Mouse (Mus musculus) lung, postnatal 0 days (tissue): Measurements from ENCODE around the gene Gm20696.

Source experiments
- CTCF ChIP-seq: IDR thresholded peaks from 2 replicates; pipeline ENCODE4 v1.5.1; 2016; ENCODE audit warnings: antibody characterized with exemption, mild to moderate bottlenecking
- EP300 ChIP-seq: IDR thresholded peaks from 2 replicates; pipeline ENCODE4 v1.6.1; 2016; ENCODE audit warnings: antibody characterized with exemption, mild to moderate bottlenecking, control low read depth

DNA sequence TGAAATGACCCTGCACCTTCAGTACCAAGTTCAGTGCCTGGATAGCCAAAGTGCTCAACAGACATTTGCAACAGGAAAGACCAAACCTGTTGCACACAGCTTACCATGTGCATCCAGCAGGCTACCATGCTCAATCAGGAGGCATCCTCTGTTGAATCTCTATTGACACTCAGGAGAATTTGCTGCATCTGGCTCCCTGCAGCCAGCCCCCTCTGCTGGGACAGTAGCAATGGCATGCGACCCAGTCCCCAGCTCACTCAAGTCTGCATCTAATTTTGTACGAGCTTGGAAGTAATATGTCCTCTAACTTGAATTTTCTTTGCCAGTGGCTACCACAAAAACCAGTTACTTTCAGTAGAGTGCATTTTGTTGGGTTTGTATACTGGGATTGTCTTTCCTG is 312.3 kb downstream of the Gm20696 start:
- TF ChIP-seq CTCF (no peak), EP300 (no peak)
